Mouse (Mus musculus): ENCODE data around the gene Col1a2.

Col1a2 gene

GRCm38 (mm10) chr6:4583485-4583884, 78.9 kb downstream of the Col1a2 start:
- in situ Hi-C loops (cut with MboI, MseI) = no loop called here

GRCm38 (mm10) chr6:4587946-4588345, 83.3 kb downstream of the Col1a2 start:
- in situ Hi-C loops (cut with MboI, MseI) = no loop called here

GRCm38 (mm10) chr6:4588722-4589121, 84.1 kb downstream of the Col1a2 start:
- in situ Hi-C loops (cut with MboI, MseI) = no loop called here

- in situ Hi-C loops (cut with MboI, MseI) = loop anchor here (10.0 kb wide), 1 partner anchor 1085 kb away; no protein-coding TSS in a partner anchor
Measured at GRCm38 (mm10) chr6:4590089-4590488, 85.5 kb downstream of the Col1a2 start.
